Mouse (Mus musculus) forebrain, embryonic 16.5 days (tissue): ENCODE measurements around the gene Aldh1l1. TPM values are rescaled to one million over a fixed set of nuclear protein-coding genes. Genes with fewer than 3 reads are reported as not detected.

Source experiments
- ATAC-seq: fragments of 200-750 bp; cut with Nextera tagmentation; 2 replicates; pipeline ENCODE4 v1.8.0; 2017; ENCODE audit warnings: mild to moderate bottlenecking, moderate library complexity
- H3K27ac ChIP-seq: fragments of 300-500 bp; sonication (generic); 2 replicates; pipeline ENCODE4 v1.5.1; 2014; ENCODE audit warnings: low read length, control low read depth
- H3K27me3 ChIP-seq: fragments of 300-500 bp; sonication (generic); replicated peaks from 2 replicates; pipeline ENCODE4 v1.6.1; 2014; ENCODE audit warnings: low read length; ENCODE audit not compliant: control insufficient read depth, insufficient read depth
- H3K36me3 ChIP-seq: fragments of 300-500 bp; sonication (generic); 2 replicates; pipeline ENCODE4 v1.6.1; 2014; ENCODE audit not compliant: control insufficient read depth, insufficient read depth
- H3K4me1 ChIP-seq: fragments of 300-500 bp; sonication (generic); replicated peaks from 2 replicates; pipeline ENCODE4 v1.6.1; 2014; ENCODE audit warnings: low read length; ENCODE audit not compliant: control insufficient read depth, insufficient read depth
- H3K4me2 ChIP-seq: fragments of 300-500 bp; sonication (generic); 2 replicates; pipeline ENCODE4 v1.6.1; 2014; ENCODE audit warnings: mild to moderate bottlenecking, low read length, control low read depth
- H3K4me3 ChIP-seq: fragments of 300-500 bp; sonication (generic); replicated peaks from 2 replicates; pipeline ENCODE4 v1.5.1; 2014; ENCODE audit warnings: mild to moderate bottlenecking, low read length, control low read depth
- H3K9ac ChIP-seq: fragments of 300-500 bp; sonication (generic); replicated peaks from 2 replicates; pipeline ENCODE4 v1.6.1; 2014; ENCODE audit warnings: low read depth, low read length, control low read depth
- H3K9me3 ChIP-seq: fragments of 300-500 bp; sonication (generic); 2 replicates; pipeline ENCODE4 v1.6.1; 2016; ENCODE audit warnings: low read length; ENCODE audit not compliant: control insufficient read depth
- WGBS: fragments of 180-500 bp; shearing (Covaris S2); extraction: QIAGEN DNeasy Blood & Tissue Kit; methylation state at CpG from one replicate; pipeline ENCODE4 v1.1.7; 2014; 5-methylcytosine and 5-hydroxymethylcytosine counted together
- polyA plus RNA-seq: library from polyadenylated mRNA; unstranded; fragments of >200 nt; fragmentation: Nextera tagmentation; extraction: Ambion mirVana; gene quantifications from 2 replicates; pipeline ENCODE4 v1.2.1, GENCODE M21; 2015

The Aldh1l1 gene
- polyA plus RNA-seq, 1 experiment from 2014 or later: 33.3 TPM

GRCm38 (mm10) chr6:90461181-90461580, 25.0 kb upstream of the Aldh1l1 start:
- Histone ChIP-seq H3K36me3 (no peaks in the 10 kb centered on the region), H3K4me3 (no peak overlapping the region), H3K4me1 (peaks cover 19% of the 10 kb centered on the region), H3K9me3 (no peaks in the 10 kb centered on the region), H3K9ac (no peak overlapping the region), H3K4me2 (no peak overlapping the region), H3K27me3 (peaks cover 12% of the 10 kb centered on the region), H3K27ac (no peak overlapping the region)
- ATAC-seq: no peak
- WGBS: 54% methylated on average over 2 of the region's 2 CpGs

GRCm38 (mm10) chr6:90461771-90462170, 24.5 kb upstream of the Aldh1l1 start:
- Histone ChIP-seq H3K9ac (peak overlapping the region; percentile 67; the same call in 1 of the 2 replicates), H3K4me3 (peak overlapping the region; percentile 65), H3K9me3 (no peaks in the 10 kb centered on the region), H3K4me1 (peaks cover 19% of the 10 kb centered on the region), H3K27ac (no peak overlapping the region), H3K4me2 (peak overlapping the region; percentile 100), H3K27me3 (peaks cover 12% of the 10 kb centered on the region), H3K36me3 (no peaks in the 10 kb centered on the region)
- no peak for ATAC-seq
- 14% methylated on average over 12 of the region's 12 CpGs for WGBS

GRCm38 (mm10) chr6:90462181-90462706, 24.0 kb upstream of the Aldh1l1 start, which contains the start of gene Klf15:
Klf15 (plus strand) TSS chr6:90462576.
- under 1% methylated on average over 63 of the region's 70 CpGs for WGBS
- peak within 1 kb of the TSS; percentile 65 for H3K4me3 ChIP-seq
- H3K36me3 ChIP-seq: no peaks in the 10 kb centered on the region
- peak within 1 kb of the TSS; percentile 67 for H3K9ac ChIP-seq
- H3K27me3 ChIP-seq: peaks cover 12% of the 10 kb centered on the region
- peak within 1 kb of the TSS; percentile 33; the same call in 1 of the 2 replicates for H3K27ac ChIP-seq
- peak within 1 kb of the TSS; percentile 100 for H3K4me2 ChIP-seq
- no peaks in the 10 kb centered on the region for H3K9me3 ChIP-seq
- H3K4me1 ChIP-seq: peaks cover 19% of the 10 kb centered on the region
- peak; percentile 58 for ATAC-seq

GRCm38 (mm10) chr6:90462841-90463227, 23.4 kb upstream of the Aldh1l1 start:
- peaks cover 19% of the 10 kb centered on the region for H3K4me1 ChIP-seq
- H3K27me3 ChIP-seq: peaks cover 12% of the 10 kb centered on the region
- H3K4me3 ChIP-seq: peak overlapping the region; percentile 65
- peak overlapping the region; percentile 33; the same call in 1 of the 2 replicates for H3K27ac ChIP-seq
- peak overlapping the region; percentile 67 for H3K9ac ChIP-seq
- no peaks in the 10 kb centered on the region for H3K36me3 ChIP-seq
- no peaks in the 10 kb centered on the region for H3K9me3 ChIP-seq
- peak overlapping the region; percentile 100 for H3K4me2 ChIP-seq
- ATAC-seq: no peak; the same call in 1 of the 2 replicates
- under 1% methylated on average over 38 of the region's 38 CpGs for WGBS

GRCm38 (mm10) chr6:90463228-90463862, 22.9 kb upstream of the Aldh1l1 start:
- Histone ChIP-seq H3K4me2 (peak overlapping the region; percentile 100), H3K4me3 (peak overlapping the region; percentile 65)
- WGBS: under 1% methylated on average over 31 of the region's 31 CpGs

GRCm38 (mm10) chr6:90463890-90464421, 22.3 kb upstream of the Aldh1l1 start:
- Histone ChIP-seq H3K9ac (peak overlapping the region; percentile 67; the same call in 1 of the 2 replicates), H3K36me3 (no peaks in the 10 kb centered on the region), H3K4me2 (peak overlapping the region; percentile 100), H3K4me3 (peak overlapping the region; percentile 65), H3K9me3 (no peaks in the 10 kb centered on the region), H3K27me3 (peaks cover 12% of the 10 kb centered on the region), H3K4me1 (peaks cover 19% of the 10 kb centered on the region), H3K27ac (0 out of 2 replicates have a peak overlapping the region, but pooled peaks have one; percentile 26)
- peak; percentile 21 for ATAC-seq
- 24% methylated on average over 7 of the region's 7 CpGs for WGBS

More at GRCm38 (mm10) chr6:90463228-90463862, 22.9 kb upstream of the Aldh1l1 start:
- Histone ChIP-seq H3K27me3 (peaks cover 12% of the 10 kb centered on the region), H3K9ac (peak overlapping the region; percentile 67), H3K27ac (peak overlapping the region; percentile 33; the same call in 1 of the 2 replicates), H3K9me3 (no peaks in the 10 kb centered on the region), H3K4me1 (peaks cover 19% of the 10 kb centered on the region), H3K36me3 (no peaks in the 10 kb centered on the region)
- ATAC-seq: peak; percentile 88

- Histone ChIP-seq H3K4me1 (peaks cover 19% of the 10 kb centered on the region), H3K9ac (no peak overlapping the region), H3K9me3 (no peaks in the 10 kb centered on the region), H3K4me3 (no peak overlapping the region), H3K27ac (no peak overlapping the region), H3K4me2 (no peak overlapping the region), H3K36me3 (no peaks in the 10 kb centered on the region), H3K27me3 (peaks cover 12% of the 10 kb centered on the region)
- WGBS: 93% methylated on average over 11 of the region's 11 CpGs
- ATAC-seq: no peak
Measured at GRCm38 (mm10) chr6:90465028-90465640, 21.1 kb upstream of the Aldh1l1 start.

- ATAC-seq: no peak
- H3K4me2 ChIP-seq: no peak overlapping the region
- H3K9ac ChIP-seq: no peak overlapping the region
- peaks cover 22% of the 10 kb centered on the region for H3K4me1 ChIP-seq
- H3K27me3 ChIP-seq: peaks cover 9% of the 10 kb centered on the region
- no peak overlapping the region for H3K27ac ChIP-seq
- no peaks in the 10 kb centered on the region for H3K9me3 ChIP-seq
- H3K36me3 ChIP-seq: no peaks in the 10 kb centered on the region
- WGBS: 82% methylated on average over 10 of the region's 10 CpGs
- H3K4me3 ChIP-seq: no peak overlapping the region
Measured at GRCm38 (mm10) chr6:90466079-90466478, 20.1 kb upstream of the Aldh1l1 start.

- peaks cover 3% of the 10 kb centered on the region; the same call in 1 of the 2 replicates for H3K27me3 ChIP-seq
- WGBS: 91% methylated on average over 12 of the region's 12 CpGs
- ATAC-seq: no peak
- H3K36me3 ChIP-seq: no peaks in the 10 kb centered on the region
- H3K9ac ChIP-seq: no peak overlapping the region
- no peak overlapping the region for H3K27ac ChIP-seq
- H3K4me2 ChIP-seq: no peak overlapping the region
- peaks cover 20% of the 10 kb centered on the region for H3K4me1 ChIP-seq
- H3K4me3 ChIP-seq: no peak overlapping the region
- no peaks in the 10 kb centered on the region for H3K9me3 ChIP-seq
Measured at GRCm38 (mm10) chr6:90466847-90467410, 19.3 kb upstream of the Aldh1l1 start.
